Mouse (Mus musculus): ENCODE data around the gene Card14. TPM values are rescaled to one million over a fixed set of nuclear protein-coding genes. Genes with fewer than 3 reads are reported as not detected.

Card14 gene
- polyA plus RNA-seq, 1 experiment from 2014 or later = 0.15 TPM

DNA sequence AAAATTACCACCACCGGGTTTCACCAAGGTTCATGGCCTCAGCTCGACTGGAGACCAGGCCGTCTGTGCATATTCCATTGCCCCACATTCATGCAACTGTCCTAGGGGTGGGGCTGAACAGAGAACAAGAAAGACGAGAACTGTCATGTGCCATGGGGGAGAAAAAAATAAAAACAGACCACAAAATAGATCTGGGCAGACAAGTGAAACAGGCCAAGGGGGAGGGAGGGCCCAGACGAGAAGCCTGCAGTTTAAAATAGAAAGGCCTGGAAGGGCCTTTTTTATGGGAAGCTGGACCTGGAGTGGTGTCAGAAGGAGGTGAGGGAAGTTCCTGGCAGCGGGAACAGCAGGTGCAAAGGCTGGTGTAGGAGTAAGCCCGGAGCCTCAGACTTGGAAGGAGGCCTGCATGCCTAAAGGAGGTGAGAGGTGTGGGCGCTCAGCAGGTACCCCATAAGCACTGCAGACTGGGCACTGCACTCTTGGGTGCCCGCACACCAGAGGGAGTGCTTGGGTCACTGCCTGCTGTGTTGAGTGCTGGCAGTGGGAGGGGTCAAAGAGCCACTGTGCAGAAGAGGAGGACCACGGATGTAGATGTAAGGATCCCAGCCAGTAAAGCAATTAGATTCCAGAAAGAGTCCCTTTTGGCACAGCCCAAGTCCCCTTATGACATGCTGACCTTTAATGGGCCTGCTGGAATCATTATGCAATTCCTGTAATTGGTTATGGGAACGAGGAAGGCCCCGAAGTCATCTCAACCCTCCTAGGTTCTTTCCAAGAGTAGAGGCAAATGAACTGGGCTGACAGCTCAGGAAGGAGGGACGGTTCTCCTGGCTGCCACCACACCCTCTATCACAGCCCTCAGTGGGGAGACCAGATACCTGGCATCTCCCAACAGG, 558 bp upstream of the Card14 start:
- WGBS = 62% methylated on average over 13 of the region's 13 CpGs
- H3K9me3 ChIP-seq = no peaks in the 10 kb centered on the region
- H3K4me3 ChIP-seq = no peak overlapping the region
- no peak overlapping the region for H3K9ac ChIP-seq
- H3K4me2 ChIP-seq (replicated peaks) = no peak overlapping the region
- ATAC-seq (ENCODE audit: low FRiP score, low read depth) = no peak
- H3K36me3 ChIP-seq = no peaks in the 10 kb centered on the region
- no peak overlapping the region for H3K27ac ChIP-seq
- peaks cover 10% of the 10 kb centered on the region; the same call in 1 of the 2 replicates for H3K27me3 ChIP-seq (replicated peaks)
- H3K4me1 ChIP-seq = 0 out of 2 replicates have a peak, but pooled peaks cover 6% of the 10 kb centered on the region

DNA sequence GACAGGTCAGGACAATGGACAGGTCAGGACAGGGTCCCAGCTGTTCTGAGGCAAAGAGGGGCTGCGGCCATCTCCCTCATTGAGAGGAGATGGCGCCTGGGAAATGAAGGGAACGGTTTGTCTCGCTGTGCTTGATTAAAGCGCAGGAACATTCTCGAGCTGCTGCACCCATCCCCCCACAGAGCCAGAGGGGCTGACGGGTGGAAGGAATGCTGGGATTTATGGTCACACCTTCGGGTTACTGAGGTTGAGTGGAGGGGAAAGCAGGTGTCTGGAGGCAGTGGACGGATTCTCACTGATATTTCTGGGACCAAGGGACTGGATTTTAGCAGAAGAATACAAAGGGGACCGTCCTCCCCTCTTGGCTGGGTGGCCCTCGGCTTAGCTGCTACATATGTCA, 348 bp downstream of the Card14 start:
- H3K4me2 ChIP-seq (replicated peaks) = no peak overlapping the region
- H3K4me1 ChIP-seq = 0 out of 2 replicates have a peak, but pooled peaks cover 6% of the 10 kb centered on the region
- WGBS = 24% methylated on average over 11 of the region's 11 CpGs
- no peak overlapping the region for H3K4me3 ChIP-seq
- ATAC-seq (ENCODE audit: low FRiP score, low read depth) = no peak
- H3K9me3 ChIP-seq = no peaks in the 10 kb centered on the region
- H3K36me3 ChIP-seq = no peaks in the 10 kb centered on the region
- peaks cover 10% of the 10 kb centered on the region; the same call in 1 of the 2 replicates for H3K27me3 ChIP-seq (replicated peaks)
- H3K9ac ChIP-seq = no peak overlapping the region
- no peak overlapping the region for H3K27ac ChIP-seq

DNA sequence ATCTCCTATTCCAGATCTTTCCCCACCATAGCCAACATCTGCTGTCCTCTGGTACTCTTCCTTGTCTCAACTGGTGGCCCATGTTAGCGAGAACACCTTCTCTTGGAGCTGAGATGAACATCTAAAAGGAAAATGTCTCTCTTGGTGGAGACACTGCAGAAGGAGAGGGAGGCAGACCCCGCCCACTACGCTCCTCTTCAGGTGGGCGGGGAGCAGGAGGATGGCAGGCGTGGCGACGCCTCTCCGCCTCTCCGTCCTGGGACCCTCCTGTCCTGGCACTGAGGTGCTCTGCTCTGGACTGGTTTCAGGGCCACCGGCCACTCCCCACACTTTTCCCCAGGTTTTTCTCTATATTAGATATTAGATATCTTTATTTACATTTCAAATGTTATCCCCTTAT, 3.1 kb downstream of the Card14 start:
- WGBS = 20% methylated on average over 10 of the region's 10 CpGs
- no peak for ATAC-seq (ENCODE audit: low FRiP score, low read depth)

DNA sequence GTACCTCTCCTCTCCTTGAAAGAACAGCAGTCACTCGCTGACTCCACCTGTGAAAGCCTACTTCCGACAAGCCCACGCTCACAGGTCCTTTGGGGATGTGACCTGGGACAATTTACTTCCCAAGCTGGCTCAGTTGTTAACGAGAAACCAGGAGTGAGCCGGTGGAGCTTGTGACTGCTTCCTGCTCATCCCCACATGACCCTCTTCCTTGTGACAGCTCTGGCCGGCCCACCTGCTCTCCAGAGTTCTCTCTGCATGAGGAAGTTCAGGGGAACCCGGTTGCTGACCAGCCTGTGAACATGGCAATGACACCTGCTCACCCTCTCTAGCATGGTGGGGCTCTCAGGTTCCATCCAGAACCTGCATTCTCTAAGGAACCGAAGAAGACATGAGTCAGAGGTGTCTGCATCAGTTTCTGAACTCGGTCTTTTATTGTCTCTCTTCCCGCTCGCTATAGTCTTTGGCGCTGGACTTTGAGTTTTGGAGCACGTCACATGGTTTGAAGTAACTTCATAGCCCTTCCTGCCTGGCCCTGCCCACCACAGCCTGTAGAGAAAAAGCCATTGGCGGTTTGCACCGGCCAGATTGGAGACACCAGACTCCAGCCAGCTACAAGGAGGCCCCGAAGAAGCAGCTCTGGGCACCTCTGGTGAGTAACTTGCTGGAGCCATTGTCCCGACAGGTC, 6.8 kb downstream of the Card14 start:
- H3K27me3 ChIP-seq (replicated peaks) = no peaks in the 10 kb centered on the region
- no peak overlapping the region for H3K4me2 ChIP-seq (replicated peaks)
- H3K4me1 ChIP-seq = no peaks in the 10 kb centered on the region
- no peak overlapping the region for H3K4me3 ChIP-seq
- H3K9me3 ChIP-seq = no peaks in the 10 kb centered on the region
- ATAC-seq (ENCODE audit: low FRiP score, low read depth) = no peak
- H3K36me3 ChIP-seq = no peaks in the 10 kb centered on the region
- H3K9ac ChIP-seq = no peak overlapping the region
- WGBS = 82% methylated on average over 17 of the region's 17 CpGs
- no peak overlapping the region for H3K27ac ChIP-seq

More for the DNA sequence above, 3.1 kb downstream of the Card14 start:
- Histone ChIP-seq H3K4me2 (replicated peaks) (no peak overlapping the region), H3K9ac (no peak overlapping the region), H3K4me3 (no peak overlapping the region), H3K27me3 (replicated peaks) (no peaks in the 10 kb centered on the region; the same call in 1 of the 2 replicates), H3K36me3 (no peaks in the 10 kb centered on the region), H3K27ac (no peak overlapping the region), H3K4me1 (0 out of 2 replicates have a peak, but pooled peaks cover 6% of the 10 kb centered on the region), H3K9me3 (no peaks in the 10 kb centered on the region)

DNA sequence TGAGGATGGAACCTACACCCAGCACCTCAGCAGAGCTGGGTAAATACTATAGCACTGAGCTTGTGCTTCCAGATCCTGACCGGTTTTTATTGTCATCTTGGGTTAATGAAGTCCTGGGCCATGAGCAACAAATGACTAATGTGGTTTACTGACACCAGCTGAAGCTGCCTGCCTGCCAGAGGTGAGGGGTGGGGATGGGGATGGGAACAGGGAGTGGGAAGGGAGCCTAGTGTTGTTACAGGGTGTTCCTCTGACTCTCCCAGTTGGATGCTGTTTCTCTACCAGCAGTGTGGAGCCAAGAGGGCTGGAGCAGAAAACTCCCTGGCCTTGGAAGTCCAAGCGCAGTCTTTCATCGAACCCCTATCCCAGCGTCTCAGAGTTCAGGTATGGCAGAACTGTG, 9.2 kb downstream of the Card14 start:
- Histone ChIP-seq H3K4me2 (replicated peaks) (no peak overlapping the region), H3K9ac (no peak overlapping the region), H3K9me3 (no peaks in the 10 kb centered on the region), H3K4me3 (no peak overlapping the region), H3K27me3 (replicated peaks) (no peaks in the 10 kb centered on the region), H3K27ac (no peak overlapping the region), H3K4me1 (no peaks in the 10 kb centered on the region), H3K36me3 (no peaks in the 10 kb centered on the region)
- WGBS = 91% methylated on average over 4 of the region's 4 CpGs
- ATAC-seq (ENCODE audit: low FRiP score, low read depth) = no peak

DNA sequence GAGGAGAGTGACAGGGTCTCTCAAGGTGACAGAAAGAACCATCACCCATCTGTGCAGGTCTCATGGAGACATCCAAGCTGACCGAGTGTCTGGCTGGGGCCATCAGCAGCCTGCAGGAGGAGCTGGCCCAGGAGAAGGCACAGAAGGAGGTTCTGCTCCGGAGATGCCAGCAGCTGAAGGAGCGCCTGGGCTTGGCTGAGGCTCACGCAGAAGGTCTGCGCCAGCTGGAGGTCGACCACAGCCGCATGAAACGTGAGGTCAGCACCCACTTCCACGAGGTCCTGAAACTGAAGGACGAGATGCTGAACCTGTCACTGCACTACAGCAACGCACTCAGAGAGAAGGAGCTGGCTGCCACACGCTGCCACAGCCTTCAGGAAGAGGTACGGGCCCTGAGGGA, 15.0 kb downstream of the Card14 start:
- no peak overlapping the region for H3K4me2 ChIP-seq (replicated peaks)
- H3K4me1 ChIP-seq = no peaks in the 10 kb centered on the region
- H3K4me3 ChIP-seq = no peak overlapping the region
- 0 out of 2 replicates have a peak, but pooled peaks cover 3% of the 10 kb centered on the region for H3K27me3 ChIP-seq (replicated peaks)
- H3K9me3 ChIP-seq = 0 out of 2 replicates have a peak, but pooled peaks cover 3% of the 10 kb centered on the region
- H3K36me3 ChIP-seq = no peaks in the 10 kb centered on the region
- no peak overlapping the region for H3K27ac ChIP-seq
- 77% methylated on average over 13 of the region's 13 CpGs for WGBS
- ATAC-seq (ENCODE audit: low FRiP score, low read depth) = no peak
- no peak overlapping the region for H3K9ac ChIP-seq

DNA sequence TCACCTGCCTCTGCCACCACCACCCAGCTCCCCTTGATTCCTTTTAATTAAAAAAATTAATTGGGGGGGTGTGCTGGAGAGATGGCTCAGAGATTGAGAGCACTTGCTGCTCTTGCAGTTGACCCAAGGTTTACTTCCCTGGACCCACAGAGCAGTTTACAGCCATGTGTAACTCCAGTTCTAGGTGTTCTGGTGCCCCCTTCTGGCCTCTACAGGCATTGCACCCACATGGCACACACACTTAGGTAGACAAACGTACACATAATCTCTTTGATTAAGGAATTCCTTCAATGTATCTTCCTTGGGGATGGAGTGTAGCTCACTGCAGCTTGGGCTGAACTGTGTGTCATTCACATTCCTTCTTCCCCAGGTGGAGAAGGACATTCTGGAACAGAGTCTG, 17.5 kb downstream of the Card14 start:
- no peak for ATAC-seq (ENCODE audit: low FRiP score, low read depth)
- no peak overlapping the region for H3K27ac ChIP-seq
- H3K4me1 ChIP-seq = no peaks in the 10 kb centered on the region
- H3K9me3 ChIP-seq = 0 out of 2 replicates have a peak, but pooled peaks cover 3% of the 10 kb centered on the region
- H3K27me3 ChIP-seq (replicated peaks) = 0 out of 2 replicates have a peak, but pooled peaks cover 3% of the 10 kb centered on the region
- 88% methylated on average over 1 of the region's 1 CpGs for WGBS
- H3K4me3 ChIP-seq = no peak overlapping the region
- H3K36me3 ChIP-seq = no peaks in the 10 kb centered on the region
- H3K4me2 ChIP-seq (replicated peaks) = no peak overlapping the region
- no peak overlapping the region for H3K9ac ChIP-seq

DNA sequence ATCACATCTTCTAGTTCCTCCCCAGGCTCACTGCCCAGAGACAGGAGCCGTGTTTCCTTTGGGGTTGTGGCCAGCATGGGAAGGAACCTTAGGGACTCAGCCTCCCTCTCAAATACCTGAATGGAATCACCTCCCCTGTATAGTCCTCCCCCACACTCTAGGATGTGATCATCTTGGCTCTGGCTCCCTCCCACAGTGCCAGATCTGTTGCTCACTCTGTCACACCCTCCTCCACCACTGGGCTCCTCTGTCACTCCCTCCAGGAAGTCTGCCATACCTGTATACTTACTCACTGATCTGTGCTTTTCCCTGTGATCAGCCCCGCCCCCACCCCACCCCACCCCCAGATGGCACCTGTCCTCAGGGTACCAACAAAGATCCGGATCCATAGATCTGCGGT, 23.0 kb downstream of the Card14 start:
- Histone ChIP-seq H3K4me1 (no peaks in the 10 kb centered on the region), H3K36me3 (no peaks in the 10 kb centered on the region), H3K27ac (no peak overlapping the region), H3K27me3 (replicated peaks) (no peaks in the 10 kb centered on the region), H3K9me3 (no peaks in the 10 kb centered on the region), H3K4me3 (no peak overlapping the region), H3K4me2 (replicated peaks) (no peak overlapping the region), H3K9ac (no peak overlapping the region)
- no peak for ATAC-seq (ENCODE audit: low FRiP score, low read depth)
- WGBS = 65% methylated on average over 4 of the region's 4 CpGs

DNA sequence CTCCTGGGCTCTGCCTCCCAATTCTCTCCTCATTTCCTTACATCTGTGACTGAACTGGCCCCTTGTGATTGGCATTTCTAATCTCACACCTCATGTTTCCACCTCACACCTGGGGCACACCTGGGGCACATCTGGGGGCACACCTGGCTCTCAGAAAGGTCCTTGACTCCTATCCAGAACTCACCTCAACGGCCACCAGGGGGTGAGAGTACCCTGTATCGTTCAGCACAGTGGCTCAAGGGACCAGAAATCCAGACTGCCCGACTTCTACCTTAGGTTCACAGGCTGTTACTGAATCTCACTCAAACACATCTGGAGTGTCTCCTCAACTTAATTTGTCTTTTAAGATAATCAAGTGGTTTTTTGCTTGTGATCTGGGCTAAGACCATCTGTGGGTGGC, 24.4 kb downstream of the Card14 start:
- H3K9me3 ChIP-seq = no peaks in the 10 kb centered on the region
- H3K4me1 ChIP-seq = no peaks in the 10 kb centered on the region
- no peak overlapping the region for H3K9ac ChIP-seq
- H3K27me3 ChIP-seq (replicated peaks) = no peaks in the 10 kb centered on the region
- H3K27ac ChIP-seq = no peak overlapping the region
- H3K36me3 ChIP-seq = no peaks in the 10 kb centered on the region
- no peak overlapping the region for H3K4me2 ChIP-seq (replicated peaks)
- 48% methylated on average over 3 of the region's 3 CpGs for WGBS
- no peak for ATAC-seq (ENCODE audit: low FRiP score, low read depth)
- no peak overlapping the region for H3K4me3 ChIP-seq

DNA sequence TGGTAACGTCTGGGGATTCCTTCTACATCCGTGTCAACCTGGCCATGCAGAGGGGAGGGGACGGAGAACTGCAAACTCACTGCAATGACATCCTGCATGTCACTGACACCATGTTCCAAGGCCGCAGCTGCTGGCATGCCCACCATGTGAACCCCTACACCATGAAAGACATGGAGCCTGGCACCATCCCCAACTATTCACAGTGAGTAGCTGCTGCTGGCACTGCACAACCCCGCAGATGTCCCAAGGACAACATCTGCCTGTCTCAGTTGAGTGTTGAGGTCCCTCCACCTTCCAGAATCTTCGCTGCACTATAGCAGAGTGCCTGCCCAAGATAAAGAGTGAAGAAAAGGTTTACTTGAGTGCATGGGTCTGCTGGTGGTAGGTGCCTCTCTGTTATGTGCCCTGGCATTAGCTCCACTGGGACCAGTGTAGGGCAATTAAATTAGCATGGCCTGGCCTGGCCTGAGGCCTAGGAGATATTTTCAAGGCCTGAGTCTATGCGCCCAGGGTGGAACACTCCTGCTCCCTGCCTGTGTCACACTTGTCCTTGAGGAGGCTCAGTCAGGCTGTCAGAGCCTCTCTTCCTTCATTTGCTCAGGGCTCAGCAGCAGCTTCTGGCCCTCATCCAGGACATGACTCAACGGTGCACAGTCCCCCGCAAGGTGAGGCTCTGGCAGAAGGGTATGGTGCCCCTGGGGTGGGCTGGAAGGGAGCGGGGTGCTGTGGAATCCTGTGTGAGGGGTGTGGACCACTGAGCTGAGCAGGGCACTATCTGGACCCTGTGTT, 30.9 kb downstream of the Card14 start:
- no peak overlapping the region for H3K9ac ChIP-seq
- H3K4me3 ChIP-seq = no peak overlapping the region
- no peaks in the 10 kb centered on the region for H3K4me1 ChIP-seq
- H3K4me2 ChIP-seq (replicated peaks) = no peak overlapping the region
- H3K27ac ChIP-seq = no peak overlapping the region
- no peak for ATAC-seq (ENCODE audit: low FRiP score, low read depth)
- 90% methylated on average over 10 of the region's 10 CpGs for WGBS
- no peaks in the 10 kb centered on the region for H3K9me3 ChIP-seq
- no peaks in the 10 kb centered on the region for H3K27me3 ChIP-seq (replicated peaks)
- H3K36me3 ChIP-seq = no peaks in the 10 kb centered on the region

DNA sequence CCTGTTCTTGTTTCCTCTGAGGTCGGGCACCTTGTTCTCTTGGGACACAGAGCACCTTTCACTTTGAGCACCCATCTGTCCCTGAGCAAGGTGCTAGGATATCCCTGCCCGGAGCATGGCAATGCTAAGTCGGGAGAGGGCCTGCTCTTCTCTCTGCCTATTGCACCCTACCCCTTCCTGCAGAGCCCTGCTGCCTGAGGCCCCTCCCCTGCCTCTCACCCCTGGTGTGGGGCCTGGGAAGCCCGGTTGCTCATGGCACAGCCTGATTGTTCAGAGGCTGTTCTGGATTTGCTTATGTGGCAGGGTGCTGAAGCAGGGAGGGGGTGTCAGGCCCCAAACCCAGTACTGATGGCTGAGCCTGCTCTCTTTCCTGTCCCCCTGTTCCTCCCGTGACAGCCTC, 31.6 kb downstream of the Card14 start:
- no peak overlapping the region for H3K9ac ChIP-seq
- no peak overlapping the region for H3K27ac ChIP-seq
- ATAC-seq (ENCODE audit: low FRiP score, low read depth) = no peak

DNA sequence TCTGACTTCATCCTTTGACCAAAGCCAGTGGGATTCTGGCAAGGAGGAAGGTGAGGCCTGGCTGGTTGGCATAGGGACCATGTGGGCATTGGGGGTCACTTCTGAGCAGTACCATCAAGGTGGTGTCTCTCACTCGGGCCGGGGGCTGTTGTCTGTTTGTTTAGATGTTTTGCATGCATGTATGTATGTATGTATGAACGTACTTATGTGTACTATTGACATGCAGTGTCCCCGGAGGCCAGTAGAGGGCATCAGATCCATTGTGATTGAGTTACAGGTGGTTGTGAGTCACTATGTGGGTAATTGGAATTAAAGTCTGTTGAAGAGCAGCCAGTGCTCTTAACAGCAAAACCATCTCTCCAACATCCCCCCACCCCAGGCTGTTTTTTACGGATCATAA, 32.1 kb downstream of the Card14 start:
- no peaks in the 10 kb centered on the region for H3K9me3 ChIP-seq
- no peak overlapping the region for H3K4me3 ChIP-seq
- H3K9ac ChIP-seq = no peak overlapping the region
- H3K27me3 ChIP-seq (replicated peaks) = no peaks in the 10 kb centered on the region
- ATAC-seq (ENCODE audit: low FRiP score, low read depth) = no peak
- no peaks in the 10 kb centered on the region for H3K4me1 ChIP-seq
- no peak overlapping the region for H3K27ac ChIP-seq
- no peak overlapping the region for H3K4me2 ChIP-seq (replicated peaks)
- no peaks in the 10 kb centered on the region for H3K36me3 ChIP-seq
- 8% methylated on average over 5 of the region's 5 CpGs for WGBS

More for the DNA sequence above, 31.6 kb downstream of the Card14 start:
- H3K27me3 ChIP-seq (replicated peaks) = no peaks in the 10 kb centered on the region
- no peak overlapping the region for H3K4me2 ChIP-seq (replicated peaks)
- H3K4me1 ChIP-seq = no peaks in the 10 kb centered on the region
- H3K9me3 ChIP-seq = no peaks in the 10 kb centered on the region
- WGBS = 60% methylated on average over 5 of the region's 5 CpGs
- H3K36me3 ChIP-seq = no peaks in the 10 kb centered on the region
- no peak overlapping the region for H3K4me3 ChIP-seq

All from neural tube, embryonic 12.5 days (tissue).